Mouse (Mus musculus): ENCODE measurements at regions not wholly inside any gene's neighbourhood (a gene's known extent, or its start where the extent isn't known, plus 50 kb on each side); places are given as distances from the start of the nearest gene placed in this dataset.

- Histone ChIP-seq H3K27me3 (replicated peaks) (no peaks in the 10 kb centered on the region), H3K9me3 (no peaks in the 10 kb centered on the region), H3K4me1 (no peaks in the 10 kb centered on the region), H3K36me3 (replicated peaks; ENCODE audit: low read length) (no peaks in the 10 kb centered on the region), H3K4me3 (replicated peaks) (no peak overlapping the region)
- no peak for TF ChIP-seq FLI1 (IDR thresholded peaks at IDR 0.05; ENCODE audit: low read length)
- TF ChIP-seq GATA1 (IDR thresholded peaks at IDR 0.05; ENCODE audit: borderline replicate concordance, low read length), result no peak
Observed at GRCm38 (mm10) chr2:123267036-123267435, 502.0 kb downstream of the Sqor start.

GRCm38 (mm10) chr2:123274866-123275735 lies 510.1 kb downstream of the Sqor start:
- no peaks in the 10 kb centered on the region for H3K4me1 ChIP-seq
- TF ChIP-seq GATA1 (IDR thresholded peaks at IDR 0.05; ENCODE audit: borderline replicate concordance, low read length) (no peak), FLI1 (IDR thresholded peaks at IDR 0.05; ENCODE audit: low read length) (no peak)

GRCm38 (mm10) chr2:123275736-123276330 lies 510.8 kb downstream of the Sqor start:
- TF ChIP-seq FLI1 (IDR thresholded peaks at IDR 0.05; ENCODE audit: low read length), result no peak
- TF ChIP-seq GATA1 (IDR thresholded peaks at IDR 0.05; ENCODE audit: borderline replicate concordance, low read length), result no peak
- H3K4me1 ChIP-seq, result no peaks in the 10 kb centered on the region

More at GRCm38 (mm10) chr2:123274866-123275735, 510.1 kb downstream of the Sqor start:
- 0 out of 2 replicates have a peak, but pooled peaks cover 3% of the 10 kb centered on the region for H3K9me3 ChIP-seq
- H3K27me3 ChIP-seq (replicated peaks), result no peaks in the 10 kb centered on the region
- H3K36me3 ChIP-seq (replicated peaks; ENCODE audit: low read length), result no peaks in the 10 kb centered on the region
- H3K4me3 ChIP-seq (replicated peaks), result peak overlapping the region; percentile 56

GRCm38 (mm10) chr2:123311554-123312276 lies 546.7 kb downstream of the Sqor start:
- no peaks in the 10 kb centered on the region for H3K4me1 ChIP-seq
- TF ChIP-seq GATA1 (IDR thresholded peaks at IDR 0.05; ENCODE audit: borderline replicate concordance, low read length) (no peak), FLI1 (IDR thresholded peaks at IDR 0.05; ENCODE audit: low read length) (no peak)
- no peaks in the 10 kb centered on the region for H3K36me3 ChIP-seq (replicated peaks; ENCODE audit: low read length)
- no peaks in the 10 kb centered on the region for H3K27me3 ChIP-seq (replicated peaks)
- H3K4me3 ChIP-seq (replicated peaks), result no peak overlapping the region
- H3K9me3 ChIP-seq, result no peaks in the 10 kb centered on the region

More at GRCm38 (mm10) chr2:123275736-123276330, 510.8 kb downstream of the Sqor start:
- Histone ChIP-seq H3K27me3 (replicated peaks) (no peaks in the 10 kb centered on the region), H3K9me3 (0 out of 2 replicates have a peak, but pooled peaks cover 3% of the 10 kb centered on the region), H3K4me3 (replicated peaks) (no peak overlapping the region), H3K36me3 (replicated peaks; ENCODE audit: low read length) (no peaks in the 10 kb centered on the region)

GRCm38 (mm10) chr2:123312277-123312617 lies 547.2 kb downstream of the Sqor start:
- Histone ChIP-seq H3K36me3 (replicated peaks; ENCODE audit: low read length) (no peaks in the 10 kb centered on the region), H3K4me3 (replicated peaks) (no peak overlapping the region), H3K4me1 (no peaks in the 10 kb centered on the region), H3K27me3 (replicated peaks) (no peaks in the 10 kb centered on the region), H3K9me3 (no peaks in the 10 kb centered on the region)
- TF ChIP-seq GATA1 (IDR thresholded peaks at IDR 0.05; ENCODE audit: borderline replicate concordance, low read length), result no peak
- no peak for TF ChIP-seq FLI1 (IDR thresholded peaks at IDR 0.05; ENCODE audit: low read length)

- H3K4me1 ChIP-seq, result no peaks in the 10 kb centered on the region
- no peak overlapping the region for H3K4me3 ChIP-seq (replicated peaks)
- H3K36me3 ChIP-seq (replicated peaks; ENCODE audit: low read length), result no peaks in the 10 kb centered on the region
- TF ChIP-seq GATA1 (IDR thresholded peaks at IDR 0.05; ENCODE audit: borderline replicate concordance, low read length) (no peak), FLI1 (IDR thresholded peaks at IDR 0.05; ENCODE audit: low read length) (no peak)
- no peaks in the 10 kb centered on the region for H3K9me3 ChIP-seq
- H3K27me3 ChIP-seq (replicated peaks), result no peaks in the 10 kb centered on the region
Observed at GRCm38 (mm10) chr2:123320448-123321097, 555.5 kb downstream of the Sqor start.

GRCm38 (mm10) chr2:123323769-123324168 lies 558.7 kb downstream of the Sqor start:
- no peaks in the 10 kb centered on the region for H3K27me3 ChIP-seq (replicated peaks)
- no peaks in the 10 kb centered on the region for H3K4me1 ChIP-seq
- H3K4me3 ChIP-seq (replicated peaks), result no peak overlapping the region
- no peaks in the 10 kb centered on the region for H3K9me3 ChIP-seq
- no peak for TF ChIP-seq GATA1 (IDR thresholded peaks at IDR 0.05; ENCODE audit: borderline replicate concordance, low read length)
- no peak for TF ChIP-seq FLI1 (IDR thresholded peaks at IDR 0.05; ENCODE audit: low read length)
- no peaks in the 10 kb centered on the region for H3K36me3 ChIP-seq (replicated peaks; ENCODE audit: low read length)

- no peaks in the 10 kb centered on the region for H3K4me1 ChIP-seq
- no peak for TF ChIP-seq FLI1 (IDR thresholded peaks at IDR 0.05; ENCODE audit: low read length)
- no peak for TF ChIP-seq GATA1 (IDR thresholded peaks at IDR 0.05; ENCODE audit: borderline replicate concordance, low read length)
- H3K9me3 ChIP-seq, result peaks cover 2% of the 10 kb centered on the region; the same call in 1 of the 2 replicates
- H3K27me3 ChIP-seq (replicated peaks), result no peaks in the 10 kb centered on the region
- H3K4me3 ChIP-seq (replicated peaks), result no peak overlapping the region
- H3K36me3 ChIP-seq (replicated peaks; ENCODE audit: low read length), result no peaks in the 10 kb centered on the region
Observed at GRCm38 (mm10) chr2:123324896-123325295, 559.9 kb downstream of the Sqor start.

- no peaks in the 10 kb centered on the region for H3K27me3 ChIP-seq (replicated peaks)
- peaks cover 5% of the 10 kb centered on the region; the same call in 1 of the 2 replicates for H3K9me3 ChIP-seq
- H3K4me3 ChIP-seq (replicated peaks), result no peak overlapping the region
- H3K36me3 ChIP-seq (replicated peaks; ENCODE audit: low read length), result no peaks in the 10 kb centered on the region
- no peak for TF ChIP-seq GATA1 (IDR thresholded peaks at IDR 0.05; ENCODE audit: borderline replicate concordance, low read length)
- no peak for TF ChIP-seq FLI1 (IDR thresholded peaks at IDR 0.05; ENCODE audit: low read length)
- H3K4me1 ChIP-seq, result no peaks in the 10 kb centered on the region
Observed at GRCm38 (mm10) chr2:123349625-123350346, 584.7 kb downstream of the Sqor start.
